Mouse (Mus musculus) brain, embryonic 14.5 days (tissue): ENCODE results near the gene Tjap1.

Experiments used
- CTCF ChIP-seq: fragments of 200-500 bp; IDR thresholded peaks from 2 replicates; pipeline ENCODE4 v1.5.1; 2012; ENCODE audit warnings: inconsistent platforms, mild to moderate bottlenecking, moderate library complexity, borderline replicate concordance; ENCODE audit not compliant: insufficient read depth, insufficient read length; ENCODE audit errors: extremely low read depth
- POLR2A ChIP-seq: fragments of 200-500 bp; IDR thresholded peaks from 2 replicates; pipeline ENCODE4 v1.6.1; 2012; ENCODE audit warnings: mild to moderate bottlenecking, inconsistent platforms, borderline replicate concordance; ENCODE audit not compliant: poor library complexity, insufficient read depth, insufficient read length, severe bottlenecking; ENCODE audit errors: extremely low read depth

DNA sequence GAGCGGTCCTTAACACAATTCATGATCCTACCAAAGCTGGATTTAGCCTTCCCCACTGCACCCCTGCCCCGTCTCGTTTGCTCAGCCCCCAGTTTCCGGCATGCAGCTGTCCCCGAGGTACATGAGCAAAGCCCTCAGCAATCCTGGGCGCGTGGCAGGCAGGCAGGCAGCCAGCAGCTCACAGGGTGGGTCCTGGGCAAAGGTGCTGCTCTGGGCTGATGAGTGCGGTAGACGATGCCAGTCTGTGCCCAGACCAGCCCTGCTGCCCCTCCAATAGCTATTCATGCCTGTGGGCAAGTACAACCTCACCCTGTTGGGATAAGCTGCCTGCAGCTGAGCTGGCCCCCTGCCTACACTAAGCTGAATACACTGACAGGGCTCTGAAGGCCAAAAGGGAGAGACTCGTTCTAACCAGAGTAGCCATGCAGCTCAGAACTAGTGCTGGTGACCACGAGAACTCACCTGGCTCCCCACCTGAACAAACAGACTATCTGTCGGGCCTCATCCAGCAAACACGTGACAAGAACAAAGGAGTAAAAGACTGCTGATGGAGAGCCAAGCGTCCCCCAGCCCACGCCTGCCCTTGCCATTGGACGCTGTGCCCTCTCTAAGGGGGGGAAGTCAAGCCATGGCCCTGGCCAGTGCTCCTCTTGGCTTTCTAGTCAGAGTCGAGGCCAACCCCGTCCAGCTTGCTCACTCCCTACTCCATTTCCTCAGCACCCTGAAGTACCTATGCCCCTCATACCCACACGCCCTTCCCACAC is 12.9 kb downstream of the Tjap1 start:
- no peak for TF ChIP-seq POLR2A
- no peak for TF ChIP-seq CTCF
